Mouse (Mus musculus): ENCODE results near the gene S1pr5. TPM values are rescaled to one million over a fixed set of nuclear protein-coding genes. Genes with fewer than 3 reads are reported as not detected.
"Not testable (repeated sequence)": the region's sequence is repeated elsewhere in the genome, so short reads cannot be mapped to it uniquely, and the experiment has no call there.

The S1pr5 gene
- polyA plus RNA-seq, 2 experiments: 1.6 to 2.5 TPM

GRCm38 (mm10) chr9:21204156-21204527, 44.1 kb downstream of the S1pr5 start:
- DNase-seq (ENCODE audit: low spot score) (no peak), ATAC-seq (ENCODE audit: low FRiP score, low read depth) (no peak)
- 0 out of 2 replicates have a peak, but pooled peaks cover 6% of the 10 kb centered on the region for H3K4me1 ChIP-seq (ENCODE audit: control insufficient read depth, insufficient read depth, low read length)
- no peak overlapping the region for H3K4me3 ChIP-seq (replicated peaks; ENCODE audit: low read length)
- no peaks in the 10 kb centered on the region for H3K27me3 ChIP-seq (ENCODE audit: control insufficient read depth, insufficient read depth, low read length)
- H3K9ac ChIP-seq (ENCODE audit: low read depth, low read length, severe bottlenecking): no peak overlapping the region
- H3K9me3 ChIP-seq (ENCODE audit: control insufficient read depth, low read length): no peaks in the 10 kb centered on the region
- WGBS: 20% methylated on average over 8 of the region's 8 CpGs
- H3K36me3 ChIP-seq (ENCODE audit: control insufficient read depth, insufficient read depth, low read length): no peaks in the 10 kb centered on the region
- no peak for TF ChIP-seq POLR2A (IDR thresholded peaks at IDR 0.05; ENCODE audit: borderline replicate concordance, extremely low read depth, insufficient read depth, insufficient read length)
- H3K27ac ChIP-seq (replicated peaks; ENCODE audit: low read depth, low read length): no peak overlapping the region
- H3K4me2 ChIP-seq (replicated peaks; ENCODE audit: low read depth, low read length, severe bottlenecking): no peak overlapping the region

- WGBS: 83% methylated on average over 3 of the region's 3 CpGs
- DNase-seq (ENCODE audit: low spot score) (no peak), ATAC-seq (ENCODE audit: low FRiP score, low read depth) (no peak)
- no peak overlapping the region for H3K4me2 ChIP-seq (replicated peaks; ENCODE audit: low read depth, low read length, severe bottlenecking)
- no peak overlapping the region for H3K27ac ChIP-seq (replicated peaks; ENCODE audit: low read depth, low read length)
- H3K4me1 ChIP-seq (ENCODE audit: control insufficient read depth, insufficient read depth, low read length): peaks cover 6% of the 10 kb centered on the region; the same call in 1 of the 2 replicates
- H3K9ac ChIP-seq (ENCODE audit: low read depth, low read length, severe bottlenecking): no peak overlapping the region
- no peaks in the 10 kb centered on the region for H3K9me3 ChIP-seq (ENCODE audit: control insufficient read depth, low read length)
- H3K4me3 ChIP-seq (replicated peaks; ENCODE audit: low read length): no peak overlapping the region
- no peaks in the 10 kb centered on the region for H3K27me3 ChIP-seq (ENCODE audit: control insufficient read depth, insufficient read depth, low read length)
- TF ChIP-seq POLR2A (IDR thresholded peaks at IDR 0.05; ENCODE audit: borderline replicate concordance, extremely low read depth, insufficient read depth, insufficient read length): no peak
- no peaks in the 10 kb centered on the region for H3K36me3 ChIP-seq (ENCODE audit: control insufficient read depth, insufficient read depth, low read length)
Measured at GRCm38 (mm10) chr9:21198960-21199359, 49.3 kb downstream of the S1pr5 start.

GRCm38 (mm10) chr9:21197981-21198380, 50.3 kb downstream of the S1pr5 start:
- Histone ChIP-seq H3K27me3 (ENCODE audit: control insufficient read depth, insufficient read depth, low read length) (no peaks in the 10 kb centered on the region), H3K4me1 (ENCODE audit: control insufficient read depth, insufficient read depth, low read length) (peaks cover 6% of the 10 kb centered on the region; the same call in 1 of the 2 replicates), H3K9ac (ENCODE audit: low read depth, low read length, severe bottlenecking) (no peak overlapping the region), H3K4me3 (replicated peaks; ENCODE audit: low read length) (no peak overlapping the region), H3K36me3 (ENCODE audit: control insufficient read depth, insufficient read depth, low read length) (no peaks in the 10 kb centered on the region), H3K9me3 (ENCODE audit: control insufficient read depth, low read length) (no peaks in the 10 kb centered on the region), H3K4me2 (replicated peaks; ENCODE audit: low read depth, low read length, severe bottlenecking) (peak overlapping the region; percentile 47; the same call in 1 of the 2 replicates), H3K27ac (replicated peaks; ENCODE audit: low read depth, low read length) (no peak overlapping the region)
- no peak for TF ChIP-seq POLR2A (IDR thresholded peaks at IDR 0.05; ENCODE audit: borderline replicate concordance, extremely low read depth, insufficient read depth, insufficient read length)
- WGBS: 16% methylated on average over 4 of the region's 4 CpGs
- no peak for DNase-seq (ENCODE audit: low spot score)
- peak; percentile 76; the same call in 1 of the 2 replicates for ATAC-seq (ENCODE audit: low FRiP score, low read depth)

- H3K9me3 ChIP-seq (ENCODE audit: control insufficient read depth, low read length): no peaks in the 10 kb centered on the region
- H3K4me1 ChIP-seq (ENCODE audit: control insufficient read depth, insufficient read depth, low read length): peaks cover 6% of the 10 kb centered on the region; the same call in 1 of the 2 replicates
- H3K4me2 ChIP-seq (replicated peaks; ENCODE audit: low read depth, low read length, severe bottlenecking): peak overlapping the region; percentile 47
- no peaks in the 10 kb centered on the region for H3K27me3 ChIP-seq (ENCODE audit: control insufficient read depth, insufficient read depth, low read length)
- no peak overlapping the region for H3K27ac ChIP-seq (replicated peaks; ENCODE audit: low read depth, low read length)
- no peaks in the 10 kb centered on the region for H3K36me3 ChIP-seq (ENCODE audit: control insufficient read depth, insufficient read depth, low read length)
- peak overlapping the region; percentile 34 for H3K4me3 ChIP-seq (replicated peaks; ENCODE audit: low read length)
- WGBS: 30% methylated on average over 17 of the region's 19 CpGs
- TF ChIP-seq POLR2A (IDR thresholded peaks at IDR 0.05; ENCODE audit: borderline replicate concordance, extremely low read depth, insufficient read depth, insufficient read length): no peak
- DNase-seq (ENCODE audit: low spot score) (no peak), ATAC-seq (ENCODE audit: low FRiP score, low read depth) (peak; percentile 75)
- peak overlapping the region; percentile 52; the same call in 1 of the 2 replicates for H3K9ac ChIP-seq (ENCODE audit: low read depth, low read length, severe bottlenecking)
Measured at GRCm38 (mm10) chr9:21196521-21197433, 51.5 kb downstream of the S1pr5 start.

- not testable (repeated sequence) for H3K4me2 ChIP-seq (replicated peaks; ENCODE audit: low read depth, low read length, severe bottlenecking); H3K4me3 ChIP-seq (replicated peaks; ENCODE audit: low read length); H3K36me3 ChIP-seq (ENCODE audit: control insufficient read depth, insufficient read depth, low read length); H3K27me3 ChIP-seq (ENCODE audit: control insufficient read depth, insufficient read depth, low read length); ATAC-seq (ENCODE audit: low FRiP score, low read depth); DNase-seq (ENCODE audit: low spot score); H3K4me1 ChIP-seq (ENCODE audit: control insufficient read depth, insufficient read depth, low read length); H3K9me3 ChIP-seq (ENCODE audit: control insufficient read depth, low read length); H3K27ac ChIP-seq (replicated peaks; ENCODE audit: low read depth, low read length)
- 58% methylated on average over 7 of the region's 7 CpGs for WGBS
- peak overlapping the region; percentile 12; the same call in 1 of the 2 replicates for H3K9ac ChIP-seq (ENCODE audit: low read depth, low read length, severe bottlenecking)
Measured at GRCm38 (mm10) chr9:21195736-21196505, 52.3 kb downstream of the S1pr5 start.

All from limb, embryonic 14.5 days (tissue).